Mouse (Mus musculus): ENCODE data around the gene Slc38a6. TPM values are rescaled to one million over a fixed set of nuclear protein-coding genes. Genes with fewer than 3 reads are reported as not detected.

Slc38a6 gene
- polyA plus RNA-seq, 1 experiment from 2014 or later = 4.8 TPM

DNA sequence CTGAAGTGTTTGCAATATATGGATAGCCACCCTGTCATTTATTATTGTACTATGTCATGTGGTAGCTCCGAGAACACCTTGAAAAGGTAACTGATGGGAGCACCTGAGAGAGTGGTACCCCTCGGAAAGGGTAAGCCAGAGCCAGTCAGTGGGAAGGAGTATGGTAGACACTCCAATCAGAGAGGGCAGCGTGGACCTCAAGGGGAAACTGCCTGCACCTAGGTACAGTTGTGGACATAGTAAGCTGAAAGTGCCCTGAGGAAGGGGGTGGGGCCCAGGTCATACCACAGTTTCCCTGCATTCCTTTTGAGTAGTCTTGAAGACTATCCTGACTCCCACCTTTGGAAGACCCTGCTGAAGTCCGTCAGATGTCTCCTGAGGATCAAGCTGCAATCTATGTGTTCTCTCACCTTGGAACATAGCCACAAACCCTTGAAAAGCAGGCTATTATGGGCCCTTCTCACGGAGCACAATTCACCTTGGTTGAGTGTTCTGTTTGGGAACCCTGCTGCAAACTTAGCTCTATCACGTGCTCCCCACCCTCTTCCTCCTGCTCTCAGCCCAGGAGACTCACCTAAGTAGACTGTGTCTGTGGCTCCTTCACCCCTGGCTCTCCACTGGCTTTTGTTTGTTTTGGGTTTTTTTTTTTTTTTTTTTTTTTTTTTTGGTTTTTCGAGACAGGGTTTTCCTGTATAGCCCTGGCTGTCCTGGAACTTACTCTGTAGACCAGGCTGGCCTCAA, 82.5 kb downstream of the Slc38a6 start:
- Histone ChIP-seq H3K4me2 (ENCODE audit: low read depth, low read length) (no peak overlapping the region), H3K27me3 (ENCODE audit: control insufficient read depth, insufficient read depth, low read length) (no peaks in the 10 kb centered on the region), H3K27ac (ENCODE audit: low read length) (no peak overlapping the region), H3K4me3 (ENCODE audit: low read length) (no peak overlapping the region), H3K9ac (ENCODE audit: low read length) (no peak overlapping the region), H3K9me3 (replicated peaks; ENCODE audit: control insufficient read depth, low read length) (peaks cover 2% of the 10 kb centered on the region; the same call in 1 of the 2 replicates), H3K4me1 (ENCODE audit: control insufficient read depth, insufficient read depth, low read length) (peaks cover 11% of the 10 kb centered on the region), H3K36me3 (ENCODE audit: control insufficient read depth, insufficient read depth) (no peaks in the 10 kb centered on the region)
- WGBS = 73% methylated on average over 7 of the region's 7 CpGs
- no peak for ATAC-seq (replicated peaks; ENCODE audit: extremely low read depth, insufficient read depth, low FRiP score)

DNA sequence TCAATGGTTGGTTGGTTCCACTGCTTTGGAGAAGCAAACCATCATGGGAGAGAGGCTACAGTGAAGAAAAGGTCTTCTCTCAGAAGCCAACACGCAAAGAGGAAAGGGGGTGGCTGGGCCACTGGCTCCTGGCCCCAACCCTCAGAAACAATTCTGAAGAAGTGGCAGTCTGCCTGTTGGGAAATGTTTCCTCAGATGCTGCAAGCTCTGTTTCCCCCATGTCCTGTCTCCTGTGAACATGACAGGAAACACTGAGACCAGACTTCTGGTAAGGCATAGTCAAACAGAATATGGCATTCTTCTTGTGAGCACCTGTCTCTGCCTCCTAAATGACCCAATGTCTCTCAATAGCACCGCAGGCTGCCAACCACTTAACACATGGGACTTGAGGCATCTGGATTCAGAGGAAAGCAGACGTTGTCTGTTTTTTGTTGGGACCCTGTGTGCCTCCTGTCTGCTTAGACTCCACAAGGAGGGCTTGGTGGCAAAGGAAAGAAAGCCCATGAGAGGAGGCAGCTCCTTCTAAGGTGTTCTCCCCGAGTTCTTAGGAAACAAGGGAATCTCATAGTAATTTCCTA, 83.9 kb downstream of the Slc38a6 start:
- peaks cover 11% of the 10 kb centered on the region for H3K4me1 ChIP-seq (ENCODE audit: control insufficient read depth, insufficient read depth, low read length)
- H3K4me3 ChIP-seq (ENCODE audit: low read length) = no peak overlapping the region
- 61% methylated on average over 4 of the region's 4 CpGs for WGBS
- H3K27me3 ChIP-seq (ENCODE audit: control insufficient read depth, insufficient read depth, low read length) = no peaks in the 10 kb centered on the region
- H3K4me2 ChIP-seq (ENCODE audit: low read depth, low read length) = no peak overlapping the region
- no peak overlapping the region for H3K9ac ChIP-seq (ENCODE audit: low read length)
- no peak for ATAC-seq (replicated peaks; ENCODE audit: extremely low read depth, insufficient read depth, low FRiP score)
- no peaks in the 10 kb centered on the region for H3K9me3 ChIP-seq (replicated peaks; ENCODE audit: control insufficient read depth, low read length)
- no peak overlapping the region for H3K27ac ChIP-seq (ENCODE audit: low read length)
- no peaks in the 10 kb centered on the region for H3K36me3 ChIP-seq (ENCODE audit: control insufficient read depth, insufficient read depth)

DNA sequence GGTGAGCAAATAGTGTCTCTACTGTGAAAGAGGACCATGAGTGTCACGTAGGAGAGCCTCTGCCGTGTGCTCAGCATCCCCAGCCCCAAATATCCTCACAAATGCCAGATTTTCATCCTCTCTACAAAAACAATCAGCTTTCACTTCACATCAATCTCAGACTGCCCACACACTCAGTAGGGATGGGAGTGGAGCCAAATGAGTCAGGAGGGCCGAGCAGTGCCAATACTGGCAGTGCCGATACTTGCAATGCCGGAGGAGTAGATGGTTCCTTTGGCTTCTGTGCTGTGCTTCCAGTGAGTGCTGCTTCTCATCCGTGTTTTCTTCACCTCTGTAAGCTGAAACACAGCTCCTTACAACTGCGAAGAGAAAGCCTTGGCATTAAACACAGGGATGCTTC, 84.6 kb downstream of the Slc38a6 start:
- Histone ChIP-seq H3K4me3 (ENCODE audit: low read length) (no peak overlapping the region), H3K27ac (ENCODE audit: low read length) (no peak overlapping the region), H3K36me3 (ENCODE audit: control insufficient read depth, insufficient read depth) (no peaks in the 10 kb centered on the region), H3K9me3 (replicated peaks; ENCODE audit: control insufficient read depth, low read length) (no peaks in the 10 kb centered on the region), H3K4me1 (ENCODE audit: control insufficient read depth, insufficient read depth, low read length) (peaks cover 11% of the 10 kb centered on the region), H3K4me2 (ENCODE audit: low read depth, low read length) (no peak overlapping the region), H3K27me3 (ENCODE audit: control insufficient read depth, insufficient read depth, low read length) (no peaks in the 10 kb centered on the region), H3K9ac (ENCODE audit: low read length) (no peak overlapping the region)
- ATAC-seq (replicated peaks; ENCODE audit: extremely low read depth, insufficient read depth, low FRiP score) = no peak
- 55% methylated on average over 7 of the region's 7 CpGs for WGBS

DNA sequence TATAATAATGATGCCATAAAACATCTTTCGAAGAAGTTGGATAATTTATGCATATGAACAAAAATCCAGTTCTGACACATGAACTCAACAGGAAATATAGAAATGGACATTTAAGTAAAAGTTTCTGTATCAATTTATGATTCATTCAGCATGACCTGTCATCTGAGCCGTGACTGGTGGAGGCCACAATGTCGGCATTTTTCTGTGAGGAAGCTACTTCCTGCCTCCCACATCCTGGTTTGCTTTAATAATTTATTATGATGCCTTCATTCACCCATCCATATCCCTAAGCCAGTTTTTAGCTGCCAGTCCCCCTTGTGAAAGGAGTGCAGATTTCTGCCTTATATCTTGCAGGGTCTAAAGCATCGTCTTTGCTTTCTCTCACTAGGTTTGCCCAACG, 91.4 kb downstream of the Slc38a6 start:
- 80% methylated on average over 5 of the region's 5 CpGs for WGBS
- Histone ChIP-seq H3K4me1 (ENCODE audit: control insufficient read depth, insufficient read depth, low read length) (peaks cover 20% of the 10 kb centered on the region), H3K36me3 (ENCODE audit: control insufficient read depth, insufficient read depth) (no peaks in the 10 kb centered on the region), H3K9ac (ENCODE audit: low read length) (no peak overlapping the region), H3K4me2 (ENCODE audit: low read depth, low read length) (no peak overlapping the region), H3K9me3 (replicated peaks; ENCODE audit: control insufficient read depth, low read length) (no peaks in the 10 kb centered on the region), H3K27ac (ENCODE audit: low read length) (no peak overlapping the region), H3K27me3 (ENCODE audit: control insufficient read depth, insufficient read depth, low read length) (no peaks in the 10 kb centered on the region), H3K4me3 (ENCODE audit: low read length) (no peak overlapping the region)
- ATAC-seq (replicated peaks; ENCODE audit: extremely low read depth, insufficient read depth, low FRiP score) = no peak

DNA sequence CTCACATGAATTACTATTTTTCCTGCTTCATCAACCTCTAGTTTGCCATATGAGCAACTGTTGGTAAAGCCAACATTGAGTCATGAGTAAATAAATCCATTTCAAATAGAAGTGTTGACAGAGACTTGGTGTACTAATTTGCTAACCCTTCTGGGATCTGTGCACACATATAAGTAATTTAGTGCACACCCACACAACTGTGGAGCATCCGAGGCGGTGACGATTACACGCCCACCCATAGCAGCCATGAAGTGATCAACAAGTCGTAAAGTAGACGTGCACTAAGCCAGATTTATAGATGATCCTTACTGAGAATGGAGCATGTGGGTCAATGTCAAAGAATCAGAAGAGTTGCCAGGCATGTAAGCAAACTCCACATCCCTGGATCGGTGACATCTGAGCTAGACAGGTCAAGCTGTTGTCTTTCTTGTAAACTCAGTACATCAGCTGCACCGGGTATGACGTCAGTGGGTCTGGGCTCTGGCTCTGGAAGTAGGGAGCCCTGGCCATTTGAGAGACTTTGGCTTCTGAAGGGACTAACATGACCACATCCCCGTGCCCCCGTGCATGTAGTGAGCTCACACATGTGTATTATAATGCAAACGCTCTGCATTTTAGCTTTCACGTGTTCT, 92.3 kb downstream of the Slc38a6 start:
- no peak overlapping the region for H3K4me2 ChIP-seq (ENCODE audit: low read depth, low read length)
- no peak overlapping the region for H3K9ac ChIP-seq (ENCODE audit: low read length)
- ATAC-seq (replicated peaks; ENCODE audit: extremely low read depth, insufficient read depth, low FRiP score) = no peak
- H3K4me3 ChIP-seq (ENCODE audit: low read length) = no peak overlapping the region
- H3K27me3 ChIP-seq (ENCODE audit: control insufficient read depth, insufficient read depth, low read length) = no peaks in the 10 kb centered on the region
- H3K36me3 ChIP-seq (ENCODE audit: control insufficient read depth, insufficient read depth) = no peaks in the 10 kb centered on the region
- WGBS = 85% methylated on average over 13 of the region's 13 CpGs
- no peak overlapping the region for H3K27ac ChIP-seq (ENCODE audit: low read length)
- H3K9me3 ChIP-seq (replicated peaks; ENCODE audit: control insufficient read depth, low read length) = no peaks in the 10 kb centered on the region
- H3K4me1 ChIP-seq (ENCODE audit: control insufficient read depth, insufficient read depth, low read length) = peaks cover 28% of the 10 kb centered on the region

DNA sequence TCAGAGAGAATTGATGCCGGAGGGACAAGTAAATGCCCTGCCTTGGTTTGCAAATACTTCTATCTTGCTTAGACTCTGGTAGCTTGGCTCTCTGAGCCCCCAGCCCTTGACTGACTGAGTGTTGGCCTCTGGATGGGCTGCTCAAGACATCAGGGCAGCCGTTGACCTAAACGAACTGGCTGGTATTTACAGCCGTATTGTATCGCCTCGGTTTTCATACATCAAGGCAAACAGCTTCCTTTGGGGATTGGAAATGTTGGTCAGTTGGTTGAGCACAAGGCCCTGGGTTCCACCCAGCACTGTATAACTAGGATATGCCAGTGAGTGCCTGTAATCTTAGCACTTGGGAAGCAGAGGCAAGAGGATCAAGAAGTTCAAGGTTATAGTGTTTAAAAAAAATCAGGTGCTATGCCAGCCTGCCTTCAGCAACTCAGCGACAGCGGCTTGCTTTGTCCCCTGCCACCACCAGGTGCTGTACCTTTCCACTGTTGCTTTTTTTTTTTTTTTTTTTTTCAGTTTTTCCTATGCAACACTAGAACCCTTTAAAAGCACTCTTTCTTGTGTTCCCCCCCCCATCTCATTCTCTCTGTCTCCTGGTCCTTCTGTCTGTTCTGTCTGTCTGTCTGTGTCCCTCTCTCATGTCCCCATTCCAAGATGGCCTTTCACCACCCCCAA, 94.2 kb downstream of the Slc38a6 start:
- peak overlapping the region; percentile 80; the same call in 1 of the 2 replicates for H3K27ac ChIP-seq (ENCODE audit: low read length)
- H3K9me3 ChIP-seq (replicated peaks; ENCODE audit: control insufficient read depth, low read length) = no peaks in the 10 kb centered on the region
- H3K9ac ChIP-seq (ENCODE audit: low read length) = no peak overlapping the region
- no peak for ATAC-seq (replicated peaks; ENCODE audit: extremely low read depth, insufficient read depth, low FRiP score)
- no peaks in the 10 kb centered on the region for H3K36me3 ChIP-seq (ENCODE audit: control insufficient read depth, insufficient read depth)
- WGBS = 79% methylated on average over 8 of the region's 8 CpGs
- H3K4me1 ChIP-seq (ENCODE audit: control insufficient read depth, insufficient read depth, low read length) = peaks cover 42% of the 10 kb centered on the region
- H3K4me2 ChIP-seq (ENCODE audit: low read depth, low read length) = no peak overlapping the region
- H3K27me3 ChIP-seq (ENCODE audit: control insufficient read depth, insufficient read depth, low read length) = no peaks in the 10 kb centered on the region
- no peak overlapping the region for H3K4me3 ChIP-seq (ENCODE audit: low read length)

DNA sequence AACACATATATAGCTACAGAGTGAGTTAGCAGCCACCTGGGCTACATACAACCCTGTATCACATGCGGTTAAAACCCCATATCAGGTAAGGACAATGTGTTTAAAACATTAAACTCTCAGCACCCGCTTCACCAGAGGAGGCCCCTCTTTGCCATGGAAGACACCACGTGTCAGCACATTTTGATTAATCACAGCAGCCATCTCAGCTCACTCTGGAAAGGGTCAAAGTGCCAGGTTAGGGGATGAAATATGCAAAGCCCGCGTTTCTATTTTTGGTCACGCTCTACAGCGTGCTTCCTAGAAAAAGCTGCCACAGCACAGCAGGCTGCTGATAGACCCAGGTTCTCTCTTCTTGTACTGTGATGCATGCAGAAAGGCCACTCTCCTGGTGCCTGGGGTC, 94.9 kb downstream of the Slc38a6 start:
- 27% methylated on average over 7 of the region's 7 CpGs for WGBS
- Histone ChIP-seq H3K4me2 (ENCODE audit: low read depth, low read length) (no peak overlapping the region), H3K36me3 (ENCODE audit: control insufficient read depth, insufficient read depth) (no peaks in the 10 kb centered on the region), H3K9me3 (replicated peaks; ENCODE audit: control insufficient read depth, low read length) (no peaks in the 10 kb centered on the region), H3K4me3 (ENCODE audit: low read length) (no peak overlapping the region), H3K27ac (ENCODE audit: low read length) (peak overlapping the region; percentile 80), H3K4me1 (ENCODE audit: control insufficient read depth, insufficient read depth, low read length) (peaks cover 42% of the 10 kb centered on the region), H3K9ac (ENCODE audit: low read length) (peak overlapping the region; percentile 39; the same call in 1 of the 2 replicates), H3K27me3 (ENCODE audit: control insufficient read depth, insufficient read depth, low read length) (no peaks in the 10 kb centered on the region)
- peak; percentile 26; the same call in 1 of the 2 replicates for ATAC-seq (replicated peaks; ENCODE audit: extremely low read depth, insufficient read depth, low FRiP score)

DNA sequence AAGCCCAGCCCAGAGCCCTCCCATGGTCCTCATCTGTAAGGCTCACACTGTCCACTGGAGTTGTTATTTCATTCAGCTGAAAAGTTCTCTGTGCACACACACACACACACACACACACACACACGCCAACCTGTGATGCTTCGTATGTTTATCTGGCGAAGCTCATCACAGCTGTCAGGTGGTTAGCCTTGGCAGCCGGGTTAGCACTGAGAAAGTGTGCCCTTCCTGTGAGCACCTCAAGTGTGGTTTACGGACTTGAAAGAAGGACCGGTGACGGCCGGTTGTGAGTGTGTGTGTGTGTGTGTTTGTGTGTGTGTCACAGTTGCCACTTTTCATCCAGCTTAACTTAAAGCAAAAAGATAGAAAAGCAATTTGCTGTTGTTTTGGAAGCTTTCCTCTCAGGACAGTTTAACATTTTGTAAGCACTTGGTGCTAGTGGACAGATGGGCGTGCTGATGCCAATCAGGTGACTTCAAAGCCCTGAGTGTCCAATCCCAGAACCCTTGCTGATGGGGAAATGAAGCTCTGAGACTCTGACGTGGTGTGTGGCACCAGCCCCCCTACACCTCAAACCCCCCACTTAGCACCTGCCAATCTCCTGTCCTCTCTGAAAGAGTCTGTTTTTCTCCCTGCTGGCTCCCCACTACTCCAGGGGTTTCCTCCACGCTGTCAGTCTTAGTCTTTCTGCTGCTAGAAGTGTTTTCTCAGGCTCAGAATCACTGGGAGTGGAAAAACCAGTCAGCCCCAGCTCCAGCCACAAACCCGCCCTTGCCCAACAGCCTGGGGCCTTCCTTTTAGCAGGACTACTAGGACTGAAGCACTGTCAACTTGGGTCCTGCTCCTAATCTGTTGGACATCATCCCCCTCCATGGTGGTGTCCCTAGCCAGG, 96.0 kb downstream of the Slc38a6 start:
- Histone ChIP-seq H3K9ac (ENCODE audit: low read length) (no peak overlapping the region), H3K27me3 (ENCODE audit: control insufficient read depth, insufficient read depth, low read length) (no peaks in the 10 kb centered on the region), H3K4me1 (ENCODE audit: control insufficient read depth, insufficient read depth, low read length) (peaks cover 42% of the 10 kb centered on the region), H3K9me3 (replicated peaks; ENCODE audit: control insufficient read depth, low read length) (no peaks in the 10 kb centered on the region), H3K4me3 (ENCODE audit: low read length) (no peak overlapping the region), H3K36me3 (ENCODE audit: control insufficient read depth, insufficient read depth) (no peaks in the 10 kb centered on the region), H3K4me2 (ENCODE audit: low read depth, low read length) (no peak overlapping the region), H3K27ac (ENCODE audit: low read length) (peak overlapping the region; percentile 80)
- 66% methylated on average over 12 of the region's 12 CpGs for WGBS
- peak; percentile 49 for ATAC-seq (replicated peaks; ENCODE audit: extremely low read depth, insufficient read depth, low FRiP score)

Measured in heart, embryonic 16.5 days (tissue).